Mouse (Mus musculus) midbrain, embryonic 16.5 days (tissue): ENCODE data around the gene Tecr. TPM values are rescaled to one million over a fixed set of nuclear protein-coding genes. Genes with fewer than 3 reads are reported as not detected.
A peak's percentile ranks its signal among the peaks of the same experiment; 100 is the strongest.
"Not testable (repeated sequence)": the region's sequence is repeated elsewhere in the genome, so short reads cannot be mapped to it uniquely, and the experiment has no call there.

Experiments
- ATAC-seq: fragments of 200-750 bp; cut with Nextera tagmentation; 2 replicates; pipeline ENCODE4 v1.8.0; 2017; ENCODE audit warnings: moderate TSS enrichment
- H3K27ac ChIP-seq: fragments of 300-500 bp; sonication (generic); 2 replicates; pipeline ENCODE4 v1.5.1; 2014; ENCODE audit warnings: mild to moderate bottlenecking, low read length, mixed read lengths
- H3K27me3 ChIP-seq: fragments of 300-500 bp; sonication (generic); 2 replicates; pipeline ENCODE4 v1.6.1; 2014; ENCODE audit warnings: low read depth, low read length, mixed read lengths; ENCODE audit not compliant: control insufficient read depth, insufficient read depth
- H3K36me3 ChIP-seq: fragments of 300-500 bp; sonication (generic); 2 replicates; pipeline ENCODE4 v1.6.1; 2014; ENCODE audit warnings: mild to moderate bottlenecking, low read length, moderate library complexity, mixed read lengths; ENCODE audit not compliant: control insufficient read depth, insufficient read depth
- H3K4me1 ChIP-seq: fragments of 300-500 bp; sonication (generic); 2 replicates; pipeline ENCODE4 v1.6.1; 2014; ENCODE audit warnings: mild to moderate bottlenecking, low read length, mixed read lengths; ENCODE audit not compliant: control insufficient read depth, insufficient read depth
- H3K4me2 ChIP-seq: fragments of 300-500 bp; sonication (generic); 2 replicates; pipeline ENCODE4 v1.6.1; 2014; ENCODE audit warnings: mild to moderate bottlenecking, low read length, mixed read lengths
- H3K4me3 ChIP-seq: fragments of 300-500 bp; sonication (generic); 2 replicates; pipeline ENCODE4 v1.5.1; 2014; ENCODE audit warnings: low read depth, mild to moderate bottlenecking, low read length, moderate library complexity, mixed read lengths
- H3K9ac ChIP-seq: fragments of 300-500 bp; sonication (generic); 2 replicates; pipeline ENCODE4 v1.6.1; 2014; ENCODE audit warnings: low read depth, low read length, mixed read lengths
- H3K9me3 ChIP-seq: fragments of 300-500 bp; sonication (generic); replicated peaks from 2 replicates; pipeline ENCODE4 v1.6.1; 2014; ENCODE audit warnings: mild to moderate bottlenecking, low read length, mixed read lengths; ENCODE audit not compliant: control insufficient read depth, poor library complexity, severe bottlenecking
- WGBS: fragments of 180-500 bp; shearing (Covaris S2); extraction: QIAGEN DNeasy Blood & Tissue Kit; methylation state at CpG from one replicate; pipeline ENCODE4 v1.1.7; 2014; 5-methylcytosine and 5-hydroxymethylcytosine counted together
- polyA plus RNA-seq: library from polyadenylated mRNA; unstranded; fragments of >200 nt; fragmentation: Nextera tagmentation; extraction: Ambion mirVana; gene quantifications from 2 replicates; pipeline ENCODE4 v1.2.1, GENCODE M21; 2015

Gene Tecr
- polyA plus RNA-seq, 1 experiment from 2014 or later, result 1,247 TPM

DNA sequence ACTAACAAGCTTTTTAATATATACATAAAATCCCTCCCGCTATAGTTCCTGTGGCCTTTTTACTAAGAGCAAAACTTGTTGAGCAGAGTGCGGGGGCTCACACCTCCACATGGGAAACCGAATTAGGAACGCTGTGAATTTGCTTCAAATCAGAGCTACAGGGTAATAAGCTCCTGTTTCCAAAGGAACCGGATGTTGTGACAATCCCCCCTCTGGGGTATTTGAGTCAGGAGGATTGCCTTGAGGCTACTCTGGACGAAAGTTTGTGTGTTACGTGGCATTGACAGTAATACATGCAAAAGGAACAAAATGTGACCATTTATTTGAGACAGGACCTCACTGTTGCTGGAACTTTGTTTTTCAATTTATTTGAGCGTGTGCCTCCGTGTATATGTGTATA, 1.3 kb upstream of the Tecr start:
- Histone ChIP-seq H3K9ac (peak overlapping the region; percentile 82), H3K27me3 (no peaks in the 10 kb centered on the region), H3K27ac (peak overlapping the region; percentile 96), H3K4me1 (peaks cover 20% of the 10 kb centered on the region), H3K4me3 (peak overlapping the region; percentile 73), H3K36me3 (0 out of 2 replicates have a peak, but pooled peaks cover 5% of the 10 kb centered on the region), H3K4me2 (peak overlapping the region; percentile 77), H3K9me3 (no peaks in the 10 kb centered on the region)
- 32% methylated on average over 9 of the region's 9 CpGs for WGBS
- no peak for ATAC-seq

DNA sequence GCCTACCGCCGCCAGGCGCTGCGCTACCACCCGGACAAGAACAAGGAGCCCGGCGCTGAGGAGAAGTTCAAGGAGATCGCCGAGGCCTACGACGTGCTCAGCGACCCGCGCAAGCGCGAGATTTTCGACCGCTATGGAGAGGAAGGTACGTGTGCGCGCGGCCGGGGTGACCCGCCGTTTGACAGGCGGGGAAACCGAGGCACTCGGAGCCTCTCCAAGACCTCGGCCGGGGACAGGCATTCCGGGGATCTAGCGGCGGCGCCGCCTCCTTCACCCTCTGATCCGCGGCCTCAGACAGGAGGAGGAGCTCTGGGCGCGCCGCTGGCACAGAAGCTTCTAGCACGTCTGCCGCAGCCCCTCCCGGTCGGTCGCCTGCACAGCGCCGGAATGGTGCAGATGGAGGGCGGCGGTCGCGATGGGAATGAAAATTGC, 643 bp upstream of the Tecr start:
- Histone ChIP-seq H3K4me2 (peak overlapping the region; percentile 77), H3K9me3 (no peaks in the 10 kb centered on the region), H3K27me3 (no peaks in the 10 kb centered on the region), H3K27ac (peak overlapping the region; percentile 96), H3K4me1 (peaks cover 20% of the 10 kb centered on the region), H3K9ac (peak overlapping the region; percentile 82), H3K4me3 (peak overlapping the region; percentile 73), H3K36me3 (0 out of 2 replicates have a peak, but pooled peaks cover 5% of the 10 kb centered on the region)
- WGBS, result under 1% methylated on average over 51 of the region's 51 CpGs
- peak; percentile 80 for ATAC-seq

DNA sequence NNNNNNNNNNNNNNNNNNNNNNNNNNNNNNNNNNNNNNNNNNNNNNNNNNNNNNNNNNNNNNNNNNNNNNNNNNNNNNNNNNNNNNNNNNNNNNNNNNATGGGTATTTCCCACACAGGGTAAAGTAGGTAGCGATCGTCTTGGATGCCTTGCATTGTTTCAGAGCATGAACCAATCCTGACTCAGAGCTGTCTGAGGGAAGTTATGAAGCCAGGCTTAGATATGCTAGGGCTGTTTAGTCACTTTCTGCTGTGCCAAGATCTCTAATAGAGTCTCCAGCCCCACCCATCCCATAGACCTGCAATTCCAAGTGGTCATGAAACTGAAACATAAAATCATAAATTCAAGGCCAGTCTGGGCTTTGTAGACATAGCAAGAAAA, 5.1 kb downstream of the Tecr start:
- H3K4me2 ChIP-seq, result no peak overlapping the region
- H3K9ac ChIP-seq, result no peak overlapping the region
- WGBS, result 85% methylated on average over 2 of the region's 2 CpGs
- no peaks in the 10 kb centered on the region for H3K9me3 ChIP-seq
- no peaks in the 10 kb centered on the region for H3K36me3 ChIP-seq
- no peaks in the 10 kb centered on the region for H3K27me3 ChIP-seq
- ATAC-seq, result no peak
- no peak overlapping the region for H3K4me3 ChIP-seq
- H3K4me1 ChIP-seq, result peaks cover 6% of the 10 kb centered on the region
- H3K27ac ChIP-seq, result no peak overlapping the region

- Histone ChIP-seq H3K27ac (no peak overlapping the region), H3K27me3 (no peaks in the 10 kb centered on the region), H3K36me3 (no peaks in the 10 kb centered on the region), H3K9ac (no peak overlapping the region), H3K4me1 (no peaks in the 10 kb centered on the region), H3K9me3 (no peaks in the 10 kb centered on the region), H3K4me3 (no peak overlapping the region), H3K4me2 (no peak overlapping the region)
- no peak for ATAC-seq
These were observed 8.0 kb downstream of the Tecr start for GRCm38 (mm10) chr8:83599814-83600213.

GRCm38 (mm10) chr8:83598146-83598545, 9.6 kb downstream of the Tecr start:
- no peak for ATAC-seq
- H3K27ac ChIP-seq, result no peak overlapping the region
- 8% methylated on average over 1 of the region's 1 CpGs for WGBS
- no peak overlapping the region for H3K9ac ChIP-seq
- no peaks in the 10 kb centered on the region for H3K9me3 ChIP-seq
- no peaks in the 10 kb centered on the region for H3K36me3 ChIP-seq
- no peaks in the 10 kb centered on the region for H3K27me3 ChIP-seq
- H3K4me1 ChIP-seq, result no peaks in the 10 kb centered on the region; the same call in 1 of the 2 replicates
- H3K4me2 ChIP-seq, result no peak overlapping the region
- no peak overlapping the region for H3K4me3 ChIP-seq

DNA sequence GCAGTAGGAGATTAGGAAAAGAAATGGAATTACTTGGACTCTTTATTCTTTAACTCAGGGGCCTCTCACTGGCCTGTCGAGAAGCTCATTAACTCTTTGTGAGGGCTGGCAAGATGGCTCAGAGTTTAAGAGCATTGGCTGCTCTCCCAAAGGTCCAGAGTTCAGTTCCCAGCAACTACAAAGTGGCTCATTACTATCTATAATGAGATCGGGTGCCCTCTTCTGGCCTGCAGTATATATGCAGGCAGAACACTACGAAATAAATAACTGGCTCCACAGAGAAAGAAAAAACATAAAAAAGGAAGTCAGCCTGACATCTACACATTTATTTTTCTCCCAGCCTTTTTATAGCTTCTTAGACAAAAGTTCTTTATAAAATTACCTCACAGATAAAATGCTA, 11.4 kb downstream of the Tecr start:
- Histone ChIP-seq H3K4me2 (no peak overlapping the region), H3K9ac (no peak overlapping the region), H3K4me1 (peaks cover 16% of the 10 kb centered on the region), H3K9me3 (no peaks in the 10 kb centered on the region), H3K27me3 (no peaks in the 10 kb centered on the region), H3K4me3 (no peak overlapping the region), H3K36me3 (no peaks in the 10 kb centered on the region), H3K27ac (no peak overlapping the region)
- 17% methylated on average over 3 of the region's 3 CpGs for WGBS
- ATAC-seq, result no peak

- not testable (repeated sequence) for H3K9me3 ChIP-seq, ATAC-seq, H3K36me3 ChIP-seq, H3K27me3 ChIP-seq
- peak overlapping the region; percentile 48 for H3K9ac ChIP-seq
- peak overlapping the region; percentile 78 for H3K4me3 ChIP-seq
- peak overlapping the region; percentile 88 for H3K27ac ChIP-seq
- H3K4me1 ChIP-seq, result peaks cover 27% of the 10 kb centered on the region
- WGBS, result 54% methylated on average over 3 of the region's 3 CpGs
- H3K4me2 ChIP-seq, result peak overlapping the region; percentile 51
These were observed 12.8 kb downstream of the Tecr start for GRCm38 (mm10) chr8:83595050-83595345.

- peak; percentile 97 for ATAC-seq
- Histone ChIP-seq H3K27me3 (no peaks in the 10 kb centered on the region), H3K9me3 (no peaks in the 10 kb centered on the region), H3K27ac (peak overlapping the region; percentile 97), H3K9ac (peak overlapping the region; percentile 85), H3K4me2 (peak overlapping the region; percentile 87), H3K4me1 (peaks cover 31% of the 10 kb centered on the region), H3K4me3 (peak overlapping the region; percentile 78), H3K36me3 (no peaks in the 10 kb centered on the region)
- WGBS, result under 1% methylated on average over 43 of the region's 43 CpGs
These were observed 13.4 kb downstream of the Tecr start for GRCm38 (mm10) chr8:83594167-83595049.

GRCm38 (mm10) chr8:83593325-83594166, 14.2 kb downstream of the Tecr start:
- H3K4me1 ChIP-seq, result peaks cover 39% of the 10 kb centered on the region
- no peaks in the 10 kb centered on the region for H3K27me3 ChIP-seq
- peak overlapping the region; percentile 97 for H3K27ac ChIP-seq
- ATAC-seq, result no peak
- H3K4me3 ChIP-seq, result peak overlapping the region; percentile 78
- H3K4me2 ChIP-seq, result peak overlapping the region; percentile 87
- WGBS, result 4% methylated on average over 22 of the region's 22 CpGs
- H3K36me3 ChIP-seq, result no peaks in the 10 kb centered on the region
- no peaks in the 10 kb centered on the region for H3K9me3 ChIP-seq
- peak overlapping the region; percentile 85 for H3K9ac ChIP-seq
